Mouse (Mus musculus) stomach, embryonic 14.5 days (tissue): ENCODE results near the gene Usp32. TPM values are rescaled to one million over a fixed set of nuclear protein-coding genes. Genes with fewer than 3 reads are reported as not detected.
A peak's percentile ranks its signal among the peaks of the same experiment; 100 is the strongest.

Experiments used
- ATAC-seq: fragments of 200-750 bp; cut with Nextera tagmentation; 2 replicates; pipeline ENCODE4 v1.8.0; 2017; ENCODE audit warnings: low read depth, moderate TSS enrichment; ENCODE audit not compliant: insufficient number of reproducible peaks, insufficient read depth, low FRiP score
- H3K27ac ChIP-seq: fragments of 300-500 bp; sonication (generic); 2 replicates; pipeline ENCODE4 v1.5.1; 2014; ENCODE audit warnings: mild to moderate bottlenecking, low read length, moderate library complexity, mixed read lengths
- H3K27me3 ChIP-seq: fragments of 300-500 bp; sonication (generic); 2 replicates; pipeline ENCODE4 v1.6.1; 2014; ENCODE audit warnings: low read length, control low read depth, mixed read lengths; ENCODE audit not compliant: control insufficient read depth, insufficient read depth
- H3K36me3 ChIP-seq: fragments of 300-500 bp; sonication (generic); 2 replicates; pipeline ENCODE4 v1.6.1; 2014; ENCODE audit warnings: mild to moderate bottlenecking, control low read depth, low read length, moderate library complexity, mixed read lengths; ENCODE audit not compliant: control insufficient read depth, insufficient read depth
- H3K4me1 ChIP-seq: fragments of 300-500 bp; sonication (generic); 2 replicates; pipeline ENCODE4 v1.6.1; 2014; ENCODE audit warnings: low read length, control low read depth, mixed read lengths; ENCODE audit not compliant: control insufficient read depth, insufficient read depth
- H3K4me2 ChIP-seq: fragments of 300-500 bp; sonication (generic); replicated peaks from 2 replicates; pipeline ENCODE4 v1.6.1; 2014; ENCODE audit warnings: low read depth, low read length, control low read depth
- H3K4me3 ChIP-seq: fragments of 300-500 bp; sonication (generic); 2 replicates; pipeline ENCODE4 v1.5.1; 2014; ENCODE audit warnings: low read depth, low read length, control low read depth
- H3K9ac ChIP-seq: fragments of 300-500 bp; sonication (generic); replicated peaks from 2 replicates; pipeline ENCODE4 v1.6.1; 2014; ENCODE audit warnings: low read depth, mild to moderate bottlenecking, control low read depth, low read length, moderate library complexity, mixed read lengths
- H3K9me3 ChIP-seq: fragments of 300-500 bp; sonication (generic); 2 replicates; pipeline ENCODE4 v1.6.1; 2016; ENCODE audit warnings: low read depth, low read length, control low read depth; ENCODE audit not compliant: control insufficient read depth
- WGBS: fragments of 180-500 bp; shearing (Covaris S2); extraction: QIAGEN DNeasy Blood & Tissue Kit; methylation state at CpG from one replicate; pipeline ENCODE4 v1.1.7; 2014; 5-methylcytosine and 5-hydroxymethylcytosine counted together
- polyA plus RNA-seq: library from polyadenylated mRNA; unstranded; fragments of >200 nt; fragmentation: Nextera tagmentation; extraction: Ambion mirVana; gene quantifications from 2 replicates; pipeline ENCODE4 v1.2.1, GENCODE M21; 2014

Gene Usp32
- polyA plus RNA-seq, 1 experiment from 2014 or later, result 9.7 TPM

DNA sequence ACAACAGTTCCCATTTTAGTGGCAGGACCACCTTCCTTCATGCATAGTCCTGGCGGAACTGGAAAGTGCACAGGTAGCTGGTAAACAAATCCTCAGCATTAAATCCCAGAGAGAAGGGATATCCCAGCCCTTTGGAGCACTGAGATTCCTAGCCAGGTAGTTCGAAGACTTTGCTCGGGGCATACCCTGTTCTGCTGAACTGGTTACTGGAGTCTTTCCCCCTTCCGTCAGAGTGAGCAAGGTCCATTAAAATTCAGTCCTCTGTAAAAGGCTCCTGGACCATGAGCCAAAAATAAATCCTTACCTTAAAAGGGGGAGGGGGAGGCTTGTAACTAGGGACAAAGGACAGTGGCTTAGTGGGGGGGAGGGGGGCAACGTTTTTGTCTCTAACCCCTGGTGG, 180.8 kb downstream of the Usp32 start:
- no peaks in the 10 kb centered on the region for H3K9me3 ChIP-seq
- H3K4me1 ChIP-seq, result peaks cover 5% of the 10 kb centered on the region; the same call in 1 of the 2 replicates
- peaks cover 14% of the 10 kb centered on the region; the same call in 1 of the 2 replicates for H3K27me3 ChIP-seq
- WGBS, result 35% methylated on average over 5 of the region's 5 CpGs
- H3K27ac ChIP-seq, result no peak overlapping the region
- H3K36me3 ChIP-seq, result no peaks in the 10 kb centered on the region
- H3K4me3 ChIP-seq, result no peak overlapping the region
- H3K4me2 ChIP-seq, result no peak overlapping the region
- no peak overlapping the region for H3K9ac ChIP-seq
- no peak for ATAC-seq

DNA sequence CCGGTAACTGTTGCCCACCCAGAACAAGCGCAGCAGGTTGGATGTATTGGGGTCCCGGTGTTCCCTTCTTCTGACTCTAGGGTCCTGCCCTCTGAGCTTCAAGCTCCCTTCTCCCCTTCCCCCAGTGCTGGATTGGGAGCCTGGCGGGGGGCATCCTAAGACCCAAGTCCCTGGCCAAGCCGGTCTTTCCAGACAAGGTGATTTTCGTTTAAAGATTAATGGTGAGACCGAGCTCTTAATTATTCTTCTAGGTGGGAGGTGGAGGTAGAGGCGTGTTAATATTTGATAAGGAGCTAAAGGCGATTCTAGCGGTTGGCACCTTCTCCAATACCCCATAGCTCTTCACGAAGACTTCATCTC, 181.7 kb downstream of the Usp32 start:
- H3K27me3 ChIP-seq, result peaks cover 14% of the 10 kb centered on the region; the same call in 1 of the 2 replicates
- H3K27ac ChIP-seq, result no peak overlapping the region
- no peak overlapping the region for H3K9ac ChIP-seq
- no peak for ATAC-seq
- peak overlapping the region; percentile 23 for H3K4me3 ChIP-seq
- H3K4me2 ChIP-seq, result peak overlapping the region; percentile 39
- H3K4me1 ChIP-seq, result peaks cover 5% of the 10 kb centered on the region; the same call in 1 of the 2 replicates
- no peaks in the 10 kb centered on the region for H3K9me3 ChIP-seq
- WGBS, result 5% methylated on average over 11 of the region's 11 CpGs
- H3K36me3 ChIP-seq, result no peaks in the 10 kb centered on the region

DNA sequence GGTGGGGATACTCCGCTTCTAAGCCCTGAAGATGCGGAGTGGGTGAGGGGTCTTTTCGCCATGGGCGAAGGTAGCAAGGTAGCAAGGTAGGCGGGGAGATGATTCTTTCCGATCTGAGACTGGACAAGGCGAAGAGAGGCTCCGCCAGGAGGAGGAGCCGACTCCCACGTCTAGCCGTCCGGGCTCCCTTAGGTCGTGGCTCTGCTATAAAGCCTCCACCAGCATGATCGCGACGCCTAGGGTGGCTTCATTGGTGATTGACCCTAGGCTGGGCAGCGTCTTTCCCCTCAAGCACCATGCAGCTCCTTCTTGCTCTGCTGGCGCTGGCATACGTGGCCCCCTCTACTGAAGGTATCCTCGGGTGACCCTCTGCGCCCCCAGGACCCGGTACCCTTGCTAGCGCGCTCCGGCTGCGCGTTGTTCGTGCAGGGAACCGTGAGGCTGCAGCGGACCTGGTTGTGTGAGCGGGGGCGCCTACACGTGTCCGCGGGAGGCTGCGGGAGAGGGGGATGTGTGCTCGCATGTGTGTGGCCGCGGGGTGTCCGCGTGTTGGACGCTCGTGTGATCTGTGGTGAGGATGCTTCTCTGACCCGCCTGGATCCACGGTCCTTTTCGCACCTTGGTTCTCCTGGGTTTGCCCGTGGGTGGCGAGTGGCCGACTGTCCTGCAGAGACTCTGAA, 182.2 kb downstream of the Usp32 start, which contains the start of gene Car4:
Car4 (plus strand) TSS at position 196 of the 680 bp plus-strand sequence.
- H3K4me3 ChIP-seq, result peak within 1 kb of the TSS; percentile 23
- H3K4me1 ChIP-seq, result peaks cover 5% of the 10 kb centered on the region; the same call in 1 of the 2 replicates
- no peak for ATAC-seq
- H3K9ac ChIP-seq, result no peak within 1 kb of the TSS
- H3K9me3 ChIP-seq, result no peaks in the 10 kb centered on the region
- 2% methylated on average over 49 of the region's 49 CpGs for WGBS
- peak within 1 kb of the TSS; percentile 39 for H3K4me2 ChIP-seq
- no peak within 1 kb of the TSS for H3K27ac ChIP-seq
- no peaks in the 10 kb centered on the region for H3K36me3 ChIP-seq
- H3K27me3 ChIP-seq, result peaks cover 14% of the 10 kb centered on the region; the same call in 1 of the 2 replicates

DNA sequence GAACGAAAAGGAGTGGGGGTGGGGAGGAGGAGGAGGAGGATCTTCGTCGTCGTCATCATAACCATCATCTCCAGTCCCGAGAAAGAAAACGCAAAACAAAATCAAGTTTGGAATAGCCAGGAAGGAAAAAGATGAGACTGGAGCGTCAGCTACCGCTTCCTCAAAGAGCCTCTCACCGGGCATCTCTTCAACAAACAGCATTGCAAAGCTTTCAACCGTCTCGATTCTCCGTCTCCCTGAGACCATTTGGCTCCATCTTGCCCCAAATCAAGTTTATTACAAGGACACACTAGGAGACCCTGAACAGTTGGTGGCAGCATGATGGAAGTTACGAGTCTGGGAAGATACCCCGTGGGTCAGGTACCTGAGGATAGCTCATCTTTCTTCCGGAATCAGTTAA, 182.8 kb downstream of the Usp32 start:
- WGBS, result 10% methylated on average over 15 of the region's 15 CpGs
- peak overlapping the region; percentile 23 for H3K4me3 ChIP-seq
- no peak for ATAC-seq

DNA sequence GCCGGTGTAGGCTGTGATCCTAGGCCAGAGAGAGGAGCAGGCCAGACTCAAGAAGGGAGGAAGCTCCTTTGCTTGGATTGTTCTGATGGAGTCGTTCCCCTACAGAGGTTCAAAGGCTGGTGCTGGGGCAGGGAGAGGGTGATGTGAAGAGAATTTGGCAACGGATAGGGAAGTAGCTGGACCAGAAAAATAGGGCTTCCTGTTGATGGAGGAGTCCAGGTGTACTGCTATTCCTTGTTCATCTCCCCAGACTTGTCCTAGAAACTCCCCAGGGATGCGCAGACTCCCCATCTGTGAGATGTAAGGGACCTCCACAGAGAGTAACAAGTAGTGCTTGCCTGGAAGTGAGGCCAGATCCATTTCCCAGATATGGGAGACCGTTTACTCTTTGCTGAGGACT, 183.6 kb downstream of the Usp32 start:
- H3K9me3 ChIP-seq, result no peaks in the 10 kb centered on the region
- no peak overlapping the region for H3K4me3 ChIP-seq
- H3K4me2 ChIP-seq, result no peak overlapping the region
- no peak overlapping the region for H3K27ac ChIP-seq
- H3K9ac ChIP-seq, result no peak overlapping the region
- peaks cover 14% of the 10 kb centered on the region; the same call in 1 of the 2 replicates for H3K27me3 ChIP-seq
- ATAC-seq, result no peak
- WGBS, result 29% methylated on average over 5 of the region's 5 CpGs
- H3K36me3 ChIP-seq, result no peaks in the 10 kb centered on the region
- peaks cover 5% of the 10 kb centered on the region; the same call in 1 of the 2 replicates for H3K4me1 ChIP-seq

More for the DNA sequence above, 182.8 kb downstream of the Usp32 start:
- Histone ChIP-seq H3K4me1 (peaks cover 5% of the 10 kb centered on the region; the same call in 1 of the 2 replicates), H3K36me3 (no peaks in the 10 kb centered on the region), H3K4me2 (peak overlapping the region; percentile 39), H3K9ac (no peak overlapping the region), H3K27me3 (peaks cover 14% of the 10 kb centered on the region; the same call in 1 of the 2 replicates), H3K9me3 (no peaks in the 10 kb centered on the region), H3K27ac (no peak overlapping the region)

DNA sequence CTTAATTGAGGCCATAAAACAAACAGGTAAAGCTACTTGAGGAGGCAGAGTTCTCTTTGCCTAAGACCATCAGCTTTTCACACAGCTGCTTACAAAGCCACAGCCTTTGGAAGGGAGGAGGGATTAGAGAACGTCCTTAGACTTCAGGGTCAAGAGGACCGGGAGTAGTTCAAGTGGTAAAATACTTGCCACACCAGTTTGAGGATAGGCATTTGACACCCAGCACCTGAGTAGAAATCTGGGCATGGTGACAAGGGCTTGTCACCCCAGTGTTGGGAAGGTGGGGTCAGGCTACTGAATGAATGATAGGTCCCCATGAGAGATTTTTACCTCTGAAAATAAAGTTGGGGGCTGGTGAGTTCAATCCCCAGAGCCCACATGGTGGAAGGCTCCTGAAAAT, 187.3 kb downstream of the Usp32 start:
- Histone ChIP-seq H3K4me1 (peaks cover 2% of the 10 kb centered on the region; the same call in 1 of the 2 replicates), H3K27me3 (peaks cover 7% of the 10 kb centered on the region; the same call in 1 of the 2 replicates), H3K4me2 (no peak overlapping the region), H3K9ac (no peak overlapping the region), H3K27ac (no peak overlapping the region), H3K4me3 (no peak overlapping the region), H3K9me3 (no peaks in the 10 kb centered on the region), H3K36me3 (no peaks in the 10 kb centered on the region)
- 36% methylated on average over 2 of the region's 2 CpGs for WGBS
- no peak for ATAC-seq

DNA sequence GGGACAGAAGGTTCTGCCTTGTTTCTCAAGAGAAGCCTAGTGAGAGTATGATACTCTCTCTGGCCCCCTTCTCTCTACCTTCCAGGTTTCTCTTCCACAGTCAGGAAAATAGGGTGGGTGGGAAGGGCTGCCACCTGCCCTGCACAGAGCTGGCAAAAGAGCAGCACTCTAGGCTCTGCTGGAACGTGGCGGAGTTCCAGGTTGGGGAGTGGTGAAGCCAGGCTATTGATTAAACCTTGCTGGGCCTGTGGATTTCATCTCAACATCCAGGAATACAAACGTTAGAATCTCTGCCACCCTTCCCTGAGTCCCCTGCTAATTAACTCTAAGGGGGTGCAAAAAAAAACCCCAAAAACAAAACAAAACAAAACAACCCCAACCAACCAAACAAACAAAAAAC, 191.4 kb downstream of the Usp32 start:
- Histone ChIP-seq H3K27ac (no peak overlapping the region), H3K9me3 (no peaks in the 10 kb centered on the region), H3K9ac (no peak overlapping the region), H3K4me3 (no peak overlapping the region), H3K4me2 (no peak overlapping the region), H3K4me1 (0 out of 2 replicates have a peak, but pooled peaks cover 2% of the 10 kb centered on the region), H3K27me3 (no peaks in the 10 kb centered on the region), H3K36me3 (no peaks in the 10 kb centered on the region)
- 45% methylated on average over 3 of the region's 3 CpGs for WGBS
- no peak for ATAC-seq

DNA sequence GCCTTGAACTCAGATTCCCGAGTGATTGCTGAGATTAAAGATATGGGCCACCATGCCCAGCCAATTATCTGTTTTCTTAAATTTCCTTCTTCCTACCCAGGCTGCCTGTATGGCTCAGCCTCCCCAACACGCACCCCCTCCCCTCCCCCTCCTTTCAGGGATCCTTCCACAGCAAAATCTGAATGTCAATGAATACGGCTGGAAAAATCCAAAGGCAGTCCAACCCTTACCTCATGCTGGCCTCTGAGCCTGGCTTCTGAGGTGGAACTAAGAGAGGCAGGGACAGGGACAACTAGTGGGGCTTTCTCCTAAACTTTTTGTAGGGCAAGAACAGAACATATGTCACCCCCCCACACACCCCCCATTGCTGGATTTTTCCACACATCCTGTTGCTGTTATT, 191.8 kb downstream of the Usp32 start:
- ATAC-seq, result no peak
- Histone ChIP-seq H3K9me3 (no peaks in the 10 kb centered on the region), H3K4me1 (0 out of 2 replicates have a peak, but pooled peaks cover 2% of the 10 kb centered on the region), H3K4me2 (no peak overlapping the region), H3K9ac (no peak overlapping the region), H3K27me3 (no peaks in the 10 kb centered on the region), H3K4me3 (no peak overlapping the region), H3K36me3 (no peaks in the 10 kb centered on the region), H3K27ac (no peak overlapping the region)
- WGBS, result 58% methylated on average over 3 of the region's 3 CpGs
